Mouse (Mus musculus): ENCODE measurements around the gene Zbtb21.
"Not testable (repeated sequence)": the region's sequence is repeated elsewhere in the genome, so short reads cannot be mapped to it uniquely, and the experiment has no call there.

Gene Zbtb21

GRCm38 (mm10) chr16:97946993-97947392 is 15.4 kb downstream of the Zbtb21 start:
- not testable (repeated sequence) for DNase-seq (ENCODE audit: low spot score)

DNA sequence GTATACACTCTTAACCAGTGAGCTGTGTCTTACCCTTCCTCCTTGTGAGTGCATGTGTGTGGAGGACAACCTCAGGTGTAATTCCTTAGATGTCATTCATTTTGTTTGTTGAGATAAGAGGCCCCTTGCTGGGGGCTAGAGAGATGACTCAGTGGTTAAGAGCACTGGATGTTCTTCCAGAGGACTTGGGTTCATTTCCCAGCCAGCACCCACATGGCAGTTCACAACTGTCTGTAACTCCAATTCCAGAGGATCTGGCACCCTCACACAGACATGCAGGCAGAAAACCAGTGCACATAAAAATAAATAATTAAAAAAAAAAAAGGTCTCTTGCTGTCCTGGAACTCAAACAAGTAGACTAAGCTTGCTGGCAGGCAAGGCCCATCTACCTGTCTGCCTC is 20.6 kb downstream of the Zbtb21 start:
- DNase-seq (ENCODE audit: low spot score) = no peak

DNA sequence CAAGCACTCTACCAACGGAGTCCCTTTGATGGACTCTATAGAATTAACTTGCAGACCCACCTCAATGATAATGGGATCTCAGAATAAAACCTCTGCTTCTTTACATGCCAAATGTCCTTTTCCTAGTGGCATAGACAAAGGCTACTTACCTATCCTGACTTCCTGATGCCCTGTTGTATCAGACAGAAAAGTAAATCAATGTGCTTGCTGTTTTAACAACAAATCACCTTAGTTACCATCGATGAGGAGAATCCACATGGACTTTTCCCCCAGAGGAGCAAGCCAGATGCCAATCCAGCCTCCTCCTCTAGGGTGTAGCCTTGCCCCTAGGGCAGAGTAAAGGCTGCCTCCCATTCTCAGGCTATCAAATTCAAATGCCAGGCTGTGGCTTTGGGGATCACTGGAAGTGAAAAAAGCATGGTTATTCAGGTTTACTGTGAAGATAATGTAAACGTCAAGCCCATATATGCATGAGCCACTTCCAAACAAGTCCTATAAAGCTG is 21.9 kb downstream of the Zbtb21 start:
- DNase-seq (ENCODE audit: low spot score) = no peak

DNA sequence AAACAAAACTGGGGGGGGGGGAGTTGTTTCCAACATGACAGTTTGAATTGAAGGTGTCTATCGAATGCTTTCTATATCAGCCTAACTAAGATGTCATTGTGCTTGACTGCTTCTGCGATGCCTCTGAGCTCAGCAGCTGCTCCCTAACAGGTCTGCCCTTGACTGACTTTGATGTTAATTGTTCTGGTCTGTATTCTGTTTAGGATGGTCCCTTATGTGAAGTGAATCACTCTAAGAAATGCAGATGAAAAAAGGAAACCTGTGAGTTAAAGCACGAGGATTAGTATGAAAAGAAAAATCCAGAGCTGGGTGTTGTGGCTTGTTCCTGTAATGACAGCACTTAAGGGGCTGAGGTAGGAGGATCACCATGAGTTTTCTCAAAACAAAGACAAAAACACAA is 26.6 kb downstream of the Zbtb21 start:
- no peak for DNase-seq (ENCODE audit: low spot score)

DNA sequence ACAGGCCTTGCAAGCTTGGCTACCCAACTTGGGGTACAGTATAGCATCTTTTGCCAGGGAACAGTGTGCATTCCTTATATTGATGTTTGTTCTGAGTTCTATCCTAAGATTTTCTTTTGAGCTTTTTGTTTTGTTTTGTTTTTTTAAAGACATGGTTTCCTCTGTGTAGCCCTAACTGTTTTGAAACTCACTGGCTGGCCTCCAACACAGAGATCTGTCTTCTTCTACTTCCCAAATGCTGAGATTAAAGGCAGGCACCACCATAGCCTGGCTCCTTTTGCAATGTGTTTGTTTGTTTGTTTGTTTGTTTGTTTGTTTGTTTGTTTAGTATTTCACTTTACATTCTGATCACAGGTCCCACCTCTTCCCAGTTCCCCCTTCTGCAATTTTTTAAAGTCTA is 32.2 kb downstream of the Zbtb21 start:
- peak; percentile 21 for DNase-seq (ENCODE audit: low spot score)

DNA sequence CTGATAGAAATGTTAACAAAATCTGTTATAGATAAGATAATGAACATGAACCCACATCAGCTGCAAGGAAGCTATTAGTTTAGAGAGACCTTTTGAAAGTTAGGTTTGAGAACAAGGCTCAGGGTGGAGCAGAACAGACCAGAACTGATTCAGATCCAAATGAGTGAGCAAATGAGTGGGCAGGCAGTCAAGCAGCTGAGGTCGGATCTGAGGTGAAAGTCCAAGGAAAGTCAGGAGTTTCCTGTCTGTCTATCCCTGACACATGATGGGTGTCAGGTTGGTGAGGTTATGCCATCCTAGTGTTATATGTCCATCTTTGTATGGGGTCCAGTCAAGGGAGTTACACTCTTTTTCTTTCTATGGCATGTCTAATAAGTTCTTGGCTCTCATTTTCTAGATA is 32.9 kb downstream of the Zbtb21 start:
- DNase-seq (ENCODE audit: low spot score) = peak; percentile 22

DNA sequence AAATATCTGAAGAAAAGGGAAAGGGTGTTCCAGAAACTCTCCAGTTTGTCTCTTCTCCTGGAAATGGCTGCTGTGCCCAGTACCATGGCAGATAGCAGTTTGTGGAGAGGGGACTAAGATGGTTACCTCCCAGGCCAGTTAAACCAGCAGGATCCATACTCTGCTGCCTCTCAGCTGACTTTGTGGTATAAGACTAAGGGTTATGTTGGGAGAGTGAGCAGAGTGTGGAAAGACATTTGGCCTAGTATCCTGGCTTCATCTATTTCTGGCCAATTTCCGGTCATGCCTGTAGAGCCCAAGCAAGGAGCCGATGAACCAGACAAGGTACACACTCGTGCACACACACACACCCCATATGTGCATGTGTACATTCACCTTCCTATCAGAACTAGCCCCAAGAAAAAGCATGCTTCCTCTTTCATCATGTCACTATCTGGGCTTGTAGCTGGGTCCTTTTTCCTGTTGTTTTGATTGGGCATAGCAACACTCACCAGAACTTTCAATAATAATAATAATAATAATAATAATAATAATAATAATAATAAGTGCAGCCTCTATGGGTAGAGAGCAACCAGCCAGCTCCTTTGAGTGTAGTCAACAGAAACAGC is 35.0 kb downstream of the Zbtb21 start:
- DNase-seq (ENCODE audit: low spot score) = no peak

DNA sequence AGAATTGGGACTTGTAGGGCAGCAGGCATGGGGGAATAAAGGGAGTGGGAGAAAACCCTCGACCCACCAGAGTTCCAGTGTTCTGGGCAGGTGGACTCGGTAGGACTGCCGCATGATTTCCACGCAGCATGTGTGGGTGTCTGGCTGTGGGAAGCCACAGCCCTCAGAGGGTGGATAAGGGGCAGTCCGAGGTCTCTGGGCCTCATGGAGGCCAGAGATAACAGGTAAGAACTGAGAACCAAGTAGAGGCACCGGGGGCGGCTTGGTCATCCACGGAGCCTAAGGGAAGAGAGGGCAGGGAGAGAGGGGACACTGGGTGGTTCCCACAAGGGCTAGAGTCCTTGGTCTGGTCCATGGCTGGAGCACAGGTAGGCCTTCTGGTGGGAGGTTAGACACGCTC is 36.0 kb downstream of the Zbtb21 start:
- DNase-seq (ENCODE audit: low spot score) = no peak

DNA sequence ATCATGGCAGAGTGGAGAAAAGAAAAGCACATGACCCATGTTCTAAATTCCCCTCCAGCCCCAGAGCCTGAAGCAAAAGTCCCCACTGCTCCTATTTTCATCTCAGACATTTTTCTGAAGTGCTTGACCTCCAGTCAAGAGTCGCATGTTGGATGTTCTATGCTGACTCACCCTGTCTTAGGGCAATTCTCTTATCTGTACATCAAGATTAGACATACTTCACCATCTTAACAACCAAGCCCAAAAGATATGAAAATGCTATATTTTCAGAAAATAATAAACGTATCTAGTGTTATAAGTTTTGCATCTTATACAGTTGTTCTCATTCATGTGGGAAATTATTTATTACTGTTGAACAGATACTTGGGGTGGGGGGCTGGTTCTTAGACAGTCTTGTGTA is 36.7 kb downstream of the Zbtb21 start:
- DNase-seq (ENCODE audit: low spot score) = no peak

DNA sequence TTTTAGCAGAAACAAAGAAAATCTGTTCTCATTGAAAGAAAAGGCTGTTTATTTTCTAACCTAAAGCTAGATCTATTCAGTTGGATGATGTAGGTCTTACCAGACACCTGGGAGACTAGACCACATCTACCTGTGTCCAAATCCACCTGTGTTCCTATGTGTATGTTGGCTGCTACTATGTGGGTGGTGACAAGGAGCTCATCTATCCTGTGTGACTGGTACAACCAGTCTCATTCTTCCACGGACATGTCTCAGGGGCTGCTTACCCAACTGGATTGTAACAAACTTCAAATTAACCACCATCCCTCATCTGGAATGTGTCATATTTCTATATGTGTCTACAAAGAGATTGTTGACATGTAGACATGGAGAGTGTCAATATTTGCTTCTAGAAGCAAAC is 38.7 kb downstream of the Zbtb21 start:
- DNase-seq (ENCODE audit: low spot score) = no peak

DNA sequence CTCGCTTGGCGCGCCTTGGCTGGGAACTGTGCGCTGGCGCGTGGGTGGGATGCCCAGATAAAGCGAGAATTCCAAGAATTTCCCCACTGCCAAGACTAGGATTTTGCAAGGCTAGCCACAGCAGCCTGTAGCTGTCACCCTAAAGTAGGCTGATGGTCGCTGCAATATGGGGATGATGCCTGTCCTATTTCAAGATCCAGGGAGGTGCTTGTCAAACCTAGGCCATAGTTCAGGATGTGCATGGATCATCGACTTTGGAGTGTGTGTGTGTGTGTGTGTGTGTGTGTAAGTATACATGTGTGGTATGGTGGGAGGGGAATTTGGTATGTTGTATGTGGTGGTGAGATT is 39.7 kb downstream of the Zbtb21 start:
- DNase-seq (ENCODE audit: low spot score) = no peak

DNA sequence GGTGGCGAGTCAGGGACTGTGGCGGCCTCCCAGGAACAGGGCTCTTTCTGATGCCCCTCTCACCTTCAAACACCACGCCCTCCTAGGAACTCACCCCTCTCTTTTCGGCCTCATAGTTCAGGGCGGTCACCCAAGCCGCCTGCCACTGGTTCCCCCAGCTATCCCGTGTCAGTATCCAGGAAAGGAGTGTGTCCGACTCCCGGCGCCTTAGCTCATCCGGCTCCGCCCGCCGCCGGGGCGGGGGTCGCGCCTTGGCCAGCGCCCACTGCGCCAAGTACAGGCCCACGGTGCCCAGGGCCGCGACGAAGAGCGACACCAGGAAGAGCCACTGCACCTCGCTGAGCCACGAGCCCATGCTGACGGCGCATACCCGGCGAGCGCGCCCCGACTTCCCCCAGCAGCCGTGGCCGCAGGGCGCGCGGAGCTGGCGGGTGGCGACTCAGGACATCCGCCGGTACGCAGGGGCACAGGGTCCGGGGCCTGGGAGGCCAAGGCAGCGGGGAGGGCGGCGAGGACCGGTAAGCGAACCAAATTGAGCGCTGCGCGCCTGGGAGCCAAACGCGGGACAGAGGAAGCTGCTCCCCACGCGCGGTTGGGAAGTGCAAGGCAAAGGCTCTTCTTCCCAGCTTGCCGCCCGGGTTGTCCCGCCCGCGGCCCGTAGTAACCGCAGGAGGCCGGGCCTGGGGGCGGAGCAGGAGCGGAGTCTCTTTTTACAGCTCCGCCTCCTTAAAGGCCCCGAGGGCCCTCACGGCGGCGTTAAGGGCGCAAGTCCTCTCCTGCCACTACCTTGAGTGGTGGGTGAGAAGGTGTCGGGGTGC is 40.3 kb downstream of the Zbtb21 start:
- DNase-seq (ENCODE audit: low spot score) = peak; percentile 88

GRCm38 (mm10) chr16:97920621-97921020 is 41.8 kb downstream of the Zbtb21 start:
- no peak for DNase-seq (ENCODE audit: low spot score)

DNA sequence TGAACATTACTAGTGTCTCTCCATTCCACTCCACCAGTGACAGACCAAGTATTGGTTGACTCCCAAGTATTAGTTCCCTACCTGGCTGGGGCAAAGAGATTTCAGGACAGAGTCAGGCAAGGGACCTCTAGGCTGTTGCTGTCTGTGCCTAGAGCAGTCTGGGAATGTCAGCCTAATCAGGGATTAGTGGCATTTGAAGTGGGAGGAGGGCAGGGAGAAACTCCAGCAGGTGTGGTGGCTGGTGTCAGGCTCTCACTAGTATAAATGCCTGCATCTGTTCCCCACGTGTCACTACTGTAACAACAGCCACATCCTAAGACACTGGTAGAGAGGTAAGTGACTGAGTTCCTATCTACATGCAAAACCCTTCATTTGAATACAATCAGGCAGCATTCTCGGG is 42.6 kb downstream of the Zbtb21 start:
- DNase-seq (ENCODE audit: low spot score) = no peak

GRCm38 (mm10) chr16:97912873-97913272 is 49.5 kb downstream of the Zbtb21 start:
- DNase-seq (ENCODE audit: low spot score) = no peak

DNA sequence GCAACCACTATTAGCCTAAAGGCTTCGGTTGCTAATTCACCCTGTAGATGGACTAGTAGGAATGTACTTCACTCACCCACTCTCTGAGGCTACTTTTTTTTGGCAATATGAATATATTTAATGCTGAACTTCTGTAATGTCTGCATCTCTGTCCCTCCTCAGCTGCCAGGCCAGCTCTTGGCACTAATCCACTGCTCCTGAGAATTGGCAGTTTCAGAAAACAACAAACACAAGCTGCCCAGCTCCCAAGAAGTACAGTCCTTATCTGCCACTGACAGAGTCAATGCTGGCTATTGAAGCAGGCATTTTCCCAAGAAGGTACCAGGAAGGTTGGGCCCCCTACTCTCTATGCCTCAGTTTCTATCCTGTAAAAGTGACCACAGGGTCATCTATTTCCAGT is 53.1 kb downstream of the Zbtb21 start:
- DNase-seq (ENCODE audit: low spot score) = no peak

DNA sequence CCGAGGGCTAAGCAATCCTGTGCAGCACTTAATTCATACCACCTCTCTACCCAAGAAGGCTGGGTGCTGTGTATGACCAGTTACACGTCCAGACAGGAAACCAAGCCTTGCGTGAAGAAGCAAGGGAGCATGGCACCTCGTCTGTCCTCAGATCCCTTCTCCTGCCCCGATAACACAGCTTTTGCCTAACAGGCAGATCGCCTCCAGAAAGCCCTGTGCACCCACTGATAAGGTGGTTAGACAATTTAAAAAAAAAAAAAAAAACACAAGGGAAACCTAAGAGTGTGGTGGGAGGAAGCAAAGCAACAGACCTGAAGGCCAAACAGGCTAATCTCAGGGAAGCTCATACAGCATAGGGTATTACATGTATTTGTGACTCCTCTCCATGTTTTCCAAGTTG is 54.9 kb downstream of the Zbtb21 start:
- no peak for DNase-seq (ENCODE audit: low spot score)

DNA sequence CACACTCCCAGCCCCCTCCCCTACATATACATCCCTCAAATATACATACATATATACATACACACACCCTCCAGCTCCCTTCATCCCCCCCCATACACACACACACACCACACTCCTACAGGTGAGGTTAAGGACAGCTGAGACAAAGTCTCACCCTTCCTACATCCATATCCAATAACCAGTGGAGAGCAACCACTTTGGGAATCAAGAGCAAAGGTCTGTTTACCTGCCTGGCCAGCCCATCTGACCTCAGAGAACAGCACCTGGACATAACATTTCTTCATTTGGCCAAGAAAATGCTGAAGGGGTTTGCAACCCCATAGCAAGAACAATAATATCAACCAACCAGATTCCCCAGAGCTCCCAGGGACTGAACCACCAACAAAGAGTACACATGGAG is 56.1 kb downstream of the Zbtb21 start:
- DNase-seq (ENCODE audit: low spot score) = no peak

- DNase-seq (ENCODE audit: low spot score) = no peak
These were observed 56.9 kb downstream of the Zbtb21 start for GRCm38 (mm10) chr16:97905449-97905991.

DNA sequence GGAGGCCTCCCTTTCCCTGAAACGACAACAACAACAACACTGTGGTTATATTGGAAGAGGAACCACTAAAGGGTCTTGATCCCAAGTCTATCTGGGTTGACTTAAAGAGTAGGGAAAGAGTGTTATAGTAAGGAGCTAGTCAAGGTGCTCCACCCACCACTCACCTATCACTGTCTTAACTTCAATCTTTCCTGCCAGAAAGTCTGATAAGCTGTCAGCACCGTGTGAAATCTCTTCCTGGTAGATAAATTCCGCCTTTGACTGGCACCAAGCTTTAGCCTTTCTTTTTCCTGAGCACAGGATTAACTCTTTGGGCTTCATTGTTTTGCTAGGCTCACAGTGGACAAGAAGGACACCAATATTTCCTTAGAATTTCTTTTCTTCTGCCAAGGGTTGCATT is 58.4 kb downstream of the Zbtb21 start:
- no peak for DNase-seq (ENCODE audit: low spot score)

DNA sequence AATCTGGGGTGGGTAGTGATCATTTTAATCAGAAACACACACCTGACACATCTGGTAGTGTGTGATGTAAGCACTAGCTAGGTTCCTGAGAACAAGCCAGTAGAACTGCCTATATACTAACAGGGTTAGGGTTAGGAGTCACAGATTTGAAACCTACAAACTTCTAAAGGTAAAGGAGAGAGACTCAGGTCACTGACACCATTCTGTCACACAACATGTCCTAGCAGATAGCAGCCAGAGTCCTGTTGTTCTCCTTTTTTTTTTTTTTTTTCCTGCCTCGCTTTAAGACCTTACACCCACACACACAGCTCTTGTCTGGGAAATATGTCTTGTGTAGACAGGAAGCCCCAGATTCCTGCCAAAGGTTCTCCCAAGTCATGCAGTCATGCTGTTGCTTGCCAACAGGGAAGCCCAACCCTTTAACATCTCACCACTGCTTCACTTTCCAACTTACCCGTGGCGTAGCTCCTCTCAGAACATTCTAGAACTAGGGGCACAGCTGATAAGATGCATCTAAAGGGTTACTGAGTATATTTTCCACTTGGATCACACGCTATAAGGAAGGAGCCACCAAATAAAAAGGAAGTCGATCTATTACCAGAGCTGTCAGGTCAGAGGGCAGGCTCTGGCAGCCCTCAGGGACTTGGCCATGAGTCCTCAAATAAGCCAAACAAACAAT is 64.9 kb downstream of the Zbtb21 start:
- DNase-seq (ENCODE audit: low spot score) = peak; percentile 79
